Mouse (Mus musculus) left cerebral cortex, postnatal 36 days (tissue): ENCODE measurements around the gene Angptl2. TPM values are rescaled to one million over a fixed set of nuclear protein-coding genes. Genes with fewer than 3 reads are reported as not detected.

Source experiments
- DNase-seq, 2 experiments: peaks; one replicate each; pipeline ENCODE4 v3.0.0; 2021 to 2022; ENCODE audit warnings: low spot score in 2 of 2, mixed read lengths in 1 of 2
- intact Hi-C: fragments of 180-260 bp; cut with DNase I; formaldehyde crosslinking; loops from one replicate; pipeline ENCODE4 v1.15.1; 2025
- total RNA-seq, 2 experiments: library from RNA; stranded (reverse); gene quantifications; 2 replicates each; pipeline ENCODE4 v1.2.3; 2021

Gene Angptl2
- total RNA-seq, 2 experiments from 2014 or later: 1.5 to 2.2 TPM

DNA sequence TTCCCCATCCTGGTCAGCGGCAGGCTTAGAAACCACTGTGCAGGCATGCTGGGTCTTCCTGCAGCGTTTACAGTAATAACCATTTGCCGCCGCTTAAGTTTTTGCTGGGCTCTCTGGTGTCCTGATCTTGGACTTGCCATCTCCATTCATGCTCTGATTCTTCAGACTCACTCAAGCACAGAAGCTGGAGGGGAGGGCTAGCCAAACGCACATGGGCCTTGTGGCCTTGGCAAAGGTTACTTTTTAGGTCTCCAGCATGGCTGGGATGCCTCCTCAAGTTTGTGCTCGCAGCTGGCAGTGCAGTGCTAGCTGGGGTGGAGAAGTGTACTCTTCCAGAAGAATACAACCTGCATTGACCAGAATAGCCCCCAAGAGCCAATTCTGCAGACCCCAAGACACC is 6.6 kb downstream of the Angptl2 start:
- no peak for DNase-seq
- intact Hi-C loops: no loop called here

DNA sequence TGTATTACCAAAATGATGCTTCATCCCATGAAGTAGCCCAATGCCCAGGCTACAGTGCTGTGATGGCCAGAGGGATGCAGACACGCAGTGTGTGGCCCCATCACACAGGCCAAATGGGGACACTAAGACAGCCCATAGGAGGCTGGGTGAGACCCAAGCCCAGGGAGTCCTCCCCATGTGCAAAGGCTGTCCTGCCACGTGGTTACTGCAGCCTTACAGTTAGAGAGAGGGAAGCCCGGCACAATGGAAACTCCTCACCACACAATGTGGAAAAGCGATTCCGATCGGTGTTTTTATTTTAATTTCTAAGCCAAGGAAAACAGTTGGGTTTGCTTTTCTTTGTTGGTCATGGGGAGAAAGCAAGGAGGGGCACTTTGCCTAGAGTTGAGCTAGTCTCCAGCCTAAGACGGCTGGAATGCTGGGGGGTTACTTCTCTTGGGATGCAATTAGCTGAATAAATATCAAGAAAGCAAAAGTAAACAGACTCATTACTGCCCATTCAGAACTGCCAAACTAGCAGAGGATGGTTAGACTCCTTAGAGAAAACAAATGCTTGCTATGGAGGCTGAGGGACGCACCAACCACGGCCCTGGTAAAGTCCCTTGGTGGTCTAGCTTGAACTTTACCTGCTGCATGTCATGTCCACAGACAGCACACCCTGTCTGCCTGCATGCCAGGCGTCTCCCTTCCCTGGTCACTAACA is 7.9 kb downstream of the Angptl2 start:
- intact Hi-C loops: no loop called here
- no peak for DNase-seq

DNA sequence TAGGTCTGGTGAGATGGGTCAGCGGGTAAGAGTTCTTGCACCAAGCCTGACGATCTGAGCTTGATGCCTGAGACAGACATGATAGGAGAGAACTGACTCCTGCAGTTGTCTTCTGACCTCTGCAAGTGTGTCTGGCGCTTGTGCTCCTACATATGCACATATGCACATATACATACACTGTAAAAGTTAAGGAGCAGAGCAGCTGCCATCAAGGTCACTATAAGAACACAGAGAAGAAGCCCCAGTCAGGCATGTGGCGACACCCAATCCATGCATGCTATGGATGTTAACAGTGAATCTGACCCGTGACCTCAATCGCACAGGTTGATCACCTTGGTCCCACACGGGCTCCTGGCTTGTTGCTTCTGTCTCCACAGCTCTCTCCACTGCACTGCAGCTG is 10.1 kb downstream of the Angptl2 start:
- DNase-seq: no peak
- intact Hi-C loops: no loop called here

DNA sequence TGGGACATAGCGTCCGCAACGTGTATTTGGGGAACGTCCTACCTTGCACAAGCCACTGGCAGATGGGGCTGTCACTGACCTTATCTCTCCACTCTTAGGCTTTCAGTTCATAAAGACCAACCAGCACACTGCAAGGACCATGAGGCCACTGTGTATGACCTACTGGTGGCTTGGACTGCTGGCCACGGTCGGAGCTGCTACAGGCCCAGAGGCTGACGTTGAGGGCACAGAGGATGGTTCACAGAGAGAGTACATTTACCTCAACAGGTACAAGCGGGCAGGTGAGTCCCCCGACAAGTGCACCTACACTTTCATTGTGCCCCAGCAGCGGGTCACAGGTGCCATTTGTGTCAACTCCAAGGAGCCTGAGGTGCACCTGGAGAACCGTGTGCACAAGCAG is 12.2 kb downstream of the Angptl2 start:
- intact Hi-C loops: no loop called here

DNA sequence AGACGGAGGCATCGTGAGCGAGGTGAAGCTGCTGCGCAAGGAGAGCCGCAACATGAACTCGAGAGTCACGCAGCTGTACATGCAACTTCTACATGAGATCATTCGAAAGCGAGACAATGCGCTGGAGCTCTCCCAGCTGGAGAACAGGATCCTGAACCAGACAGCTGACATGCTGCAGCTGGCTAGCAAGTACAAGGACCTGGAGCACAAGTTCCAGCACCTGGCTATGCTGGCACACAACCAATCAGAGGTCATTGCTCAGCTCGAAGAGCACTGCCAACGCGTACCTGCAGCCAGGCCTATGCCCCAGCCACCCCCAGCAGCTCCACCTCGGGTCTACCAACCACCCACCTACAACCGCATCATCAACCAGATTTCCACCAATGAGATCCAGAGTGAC is 12.7 kb downstream of the Angptl2 start:
- intact Hi-C loops: no loop called here
- no peak for DNase-seq

More for the DNA sequence above, 12.2 kb downstream of the Angptl2 start:
- DNase-seq: no peak

DNA sequence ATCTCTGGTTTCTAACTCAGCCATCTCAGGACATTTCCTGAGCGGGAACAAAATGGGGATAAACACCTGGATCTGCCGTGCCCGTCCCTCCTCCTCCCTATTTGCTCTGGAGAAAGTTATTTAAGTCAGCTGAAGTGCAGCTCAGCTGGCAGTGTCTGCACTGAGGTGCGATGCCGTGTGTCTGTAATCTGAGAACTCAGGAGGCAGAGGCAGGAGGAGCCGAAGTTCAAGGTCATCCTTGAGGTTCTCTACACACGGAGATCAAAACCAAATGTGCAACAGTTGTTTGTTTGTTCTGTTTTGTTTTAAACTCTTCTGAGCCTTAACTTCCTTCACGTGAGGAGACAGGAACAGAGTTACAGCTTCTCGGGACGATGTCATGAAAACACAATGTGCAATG is 14.8 kb downstream of the Angptl2 start:
- no peak for DNase-seq
- intact Hi-C loops: no loop called here

DNA sequence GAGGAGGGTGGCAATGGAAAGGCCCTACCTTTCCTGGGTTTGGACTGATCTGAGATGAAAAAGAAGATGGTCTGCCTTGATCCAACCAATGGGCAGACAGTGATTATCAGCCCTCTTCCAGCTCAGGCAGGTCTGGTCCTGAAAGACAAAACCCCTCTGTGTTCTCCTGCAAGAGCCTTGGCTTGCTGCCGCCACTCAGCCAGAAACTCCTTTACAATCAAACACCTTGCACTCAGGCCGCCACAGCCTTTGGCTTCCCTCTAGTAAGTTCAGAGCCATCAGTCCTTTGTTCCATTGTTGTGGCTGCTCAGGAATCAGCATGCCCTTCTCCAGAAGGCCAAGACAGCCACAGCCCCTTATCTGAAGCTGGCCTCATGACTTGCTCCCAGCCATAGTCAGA is 15.9 kb downstream of the Angptl2 start:
- intact Hi-C loops: no loop called here
- DNase-seq: no peak

DNA sequence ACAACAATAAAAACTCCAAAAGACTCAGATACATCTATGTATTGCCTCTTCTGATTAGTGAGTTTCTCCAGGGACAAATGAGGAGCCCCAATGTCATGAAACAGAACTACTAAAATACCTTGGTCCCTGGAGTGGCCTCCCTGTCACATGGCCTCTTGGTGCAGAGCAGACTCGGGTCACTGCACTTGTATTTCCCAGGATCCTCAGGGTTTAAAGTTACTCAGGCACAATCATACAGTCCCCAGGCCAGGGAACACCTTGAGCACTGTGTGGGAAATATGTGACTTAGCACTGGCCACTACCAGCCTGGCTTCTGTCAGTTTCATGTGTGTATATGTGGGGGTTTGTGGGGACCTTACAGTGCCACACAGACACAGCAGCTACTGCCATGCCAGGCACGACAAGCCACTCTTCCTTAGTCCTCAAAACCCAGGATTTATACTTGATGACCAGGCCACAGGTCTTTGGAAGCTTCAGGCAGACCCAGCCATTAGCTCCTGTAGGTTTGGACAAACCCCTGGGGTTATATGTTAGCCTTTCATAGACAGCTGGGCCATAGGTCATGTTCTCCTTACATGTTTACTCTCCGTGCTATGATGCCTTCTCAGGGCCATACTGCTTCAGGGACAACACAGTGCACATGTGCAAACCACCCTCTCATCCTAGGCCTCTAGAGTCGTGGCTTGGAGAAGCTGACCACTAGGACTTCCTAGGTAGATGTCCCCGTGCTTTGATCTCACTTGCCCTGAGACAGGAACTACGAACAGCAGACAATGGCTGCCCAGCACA is 17.1 kb downstream of the Angptl2 start:
- no peak for DNase-seq
- intact Hi-C loops: no loop called here

DNA sequence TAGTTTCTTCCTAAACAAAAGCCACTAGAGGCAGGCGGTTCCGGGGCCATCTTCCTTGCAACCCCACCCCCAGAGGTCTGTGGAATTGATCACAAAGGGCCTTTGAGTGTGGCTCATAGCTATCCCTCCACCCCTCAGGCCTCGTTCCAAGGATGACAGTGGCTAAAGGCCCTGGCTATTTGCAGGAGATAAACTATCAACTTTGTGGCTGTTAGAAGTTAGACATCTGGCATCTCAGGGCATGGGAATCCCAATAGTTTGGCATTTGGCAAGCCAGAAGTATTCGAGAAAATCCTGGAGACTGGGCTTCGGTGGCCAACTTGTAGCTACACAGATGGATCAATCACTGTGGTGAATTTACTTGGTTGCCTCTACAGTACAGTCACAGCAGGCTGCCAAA is 18.0 kb downstream of the Angptl2 start:
- intact Hi-C loops: no loop called here
- no peak for DNase-seq

DNA sequence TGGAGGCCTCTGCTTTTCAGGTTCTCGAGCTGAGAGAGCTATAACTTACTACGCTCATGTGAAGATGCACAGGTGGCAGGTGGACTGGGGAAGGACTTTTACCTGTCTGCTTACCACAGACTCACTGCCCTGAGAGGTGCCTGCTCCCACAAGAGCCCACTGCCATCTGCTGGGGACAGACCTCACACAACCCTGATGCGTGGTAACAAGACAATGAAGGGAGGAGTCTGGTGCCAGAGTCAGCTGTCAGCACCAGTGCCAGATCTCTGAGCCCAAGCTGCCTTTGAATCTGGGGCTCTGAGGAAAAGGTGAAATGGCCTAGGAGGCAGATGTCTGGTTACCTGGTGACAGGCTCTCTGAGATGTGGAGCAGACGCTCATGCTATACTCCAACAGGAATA is 19.0 kb downstream of the Angptl2 start:
- intact Hi-C loops: no loop called here

DNA sequence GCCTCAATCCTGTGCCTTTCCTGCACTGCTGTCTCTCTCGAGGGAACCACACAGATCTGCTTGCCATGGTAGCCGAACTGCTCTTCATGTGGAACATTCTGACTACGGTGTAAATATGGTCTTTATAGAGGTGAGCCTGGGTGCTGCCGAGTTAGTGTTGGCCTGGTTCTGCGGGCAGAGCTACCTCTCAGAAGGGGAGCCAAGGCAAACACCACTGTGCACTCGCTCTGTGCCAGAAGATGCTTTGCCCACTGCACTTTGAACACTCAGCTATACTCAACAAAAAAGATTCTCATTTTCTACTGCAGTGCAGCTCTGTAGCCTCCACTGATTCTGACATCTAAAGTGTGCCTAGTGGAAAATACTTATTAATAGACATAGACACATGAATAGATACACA is 21.7 kb downstream of the Angptl2 start:
- DNase-seq: no peak
- intact Hi-C loops: no loop called here

More for the DNA sequence above, 19.0 kb downstream of the Angptl2 start:
- DNase-seq: no peak

DNA sequence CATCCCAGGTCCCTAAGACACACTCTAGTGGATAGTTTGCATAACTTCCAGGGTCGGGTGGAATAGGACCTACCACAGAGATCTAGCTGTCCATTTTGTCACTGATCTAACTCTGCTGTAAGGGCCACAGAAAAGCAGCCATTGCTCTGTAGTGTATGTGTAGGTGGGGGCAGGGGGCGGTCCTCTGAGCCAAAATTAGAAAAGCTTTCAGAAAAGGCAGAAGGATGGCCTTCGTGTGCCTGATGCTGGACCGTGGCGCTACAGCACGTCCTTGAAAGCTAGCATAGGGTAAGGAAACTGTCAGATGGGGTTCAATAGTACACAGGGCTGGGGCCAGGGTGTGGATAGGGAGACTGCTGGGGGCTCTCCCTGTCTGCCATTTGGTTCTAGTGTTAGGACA is 29.0 kb downstream of the Angptl2 start:
- intact Hi-C loops: no loop called here

DNA sequence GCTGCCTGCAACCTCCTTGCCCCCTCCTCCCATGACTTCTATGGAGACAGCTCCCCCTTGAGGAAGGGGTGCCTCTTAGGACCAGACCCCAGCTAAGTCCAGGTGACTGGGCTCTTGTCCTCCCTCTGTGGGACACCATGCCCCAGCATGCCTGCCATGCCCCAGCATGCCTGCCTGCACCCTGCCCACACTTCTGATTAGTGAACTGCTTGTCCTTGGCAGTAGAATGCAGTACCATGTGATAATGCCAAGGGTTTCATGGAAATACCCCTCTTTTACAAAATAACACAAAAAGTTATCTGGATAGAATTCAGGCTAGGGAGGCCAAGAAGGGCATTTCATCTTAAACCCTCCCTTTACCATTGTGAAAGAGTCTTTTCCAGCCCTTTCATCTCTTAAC is 29.5 kb downstream of the Angptl2 start:
- DNase-seq: no peak
- intact Hi-C loops: no loop called here

More for the DNA sequence above, 29.0 kb downstream of the Angptl2 start:
- no peak for DNase-seq

DNA sequence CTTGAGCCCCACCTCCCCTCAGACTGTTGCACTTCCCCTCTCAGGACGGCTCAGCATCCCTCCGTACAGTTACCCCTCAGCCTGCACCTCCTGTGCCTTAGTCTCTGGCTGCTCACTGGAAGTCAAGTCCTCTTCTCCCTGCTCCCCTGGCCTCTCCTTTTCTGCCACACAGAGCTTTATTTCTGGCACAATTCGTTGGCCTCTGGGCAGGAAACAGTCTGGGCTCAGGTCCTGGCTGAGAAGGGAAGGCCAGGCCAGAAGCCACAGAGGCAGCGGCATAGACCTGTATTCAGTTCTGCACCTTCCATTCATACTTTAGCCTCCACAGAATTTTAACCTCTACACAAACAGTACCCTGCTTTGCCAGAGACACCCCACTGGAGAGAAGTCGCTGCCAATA is 31.0 kb downstream of the Angptl2 start:
- intact Hi-C loops: no loop called here

DNA sequence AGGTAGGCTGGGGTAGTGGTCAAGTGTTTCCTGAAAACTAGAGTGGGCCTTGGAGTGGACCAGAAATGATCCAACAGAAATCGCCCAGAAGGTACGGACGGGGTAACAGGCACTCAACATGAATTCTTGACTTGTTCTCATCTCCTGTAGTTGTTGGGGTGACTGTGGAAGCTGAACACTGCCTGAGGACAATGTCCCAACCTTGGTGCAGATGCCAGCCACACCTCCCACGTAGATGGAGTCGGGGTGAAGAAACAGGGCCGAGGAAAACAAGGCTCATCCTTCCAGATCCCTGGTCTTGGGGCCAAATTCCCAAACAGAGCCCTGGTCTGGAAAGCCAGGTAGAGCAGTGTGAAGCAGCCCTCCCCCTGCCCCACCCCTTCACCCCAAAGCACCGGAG is 32.7 kb downstream of the Angptl2 start:
- intact Hi-C loops: no loop called here

More for the DNA sequence above, 31.0 kb downstream of the Angptl2 start:
- no peak for DNase-seq

DNA sequence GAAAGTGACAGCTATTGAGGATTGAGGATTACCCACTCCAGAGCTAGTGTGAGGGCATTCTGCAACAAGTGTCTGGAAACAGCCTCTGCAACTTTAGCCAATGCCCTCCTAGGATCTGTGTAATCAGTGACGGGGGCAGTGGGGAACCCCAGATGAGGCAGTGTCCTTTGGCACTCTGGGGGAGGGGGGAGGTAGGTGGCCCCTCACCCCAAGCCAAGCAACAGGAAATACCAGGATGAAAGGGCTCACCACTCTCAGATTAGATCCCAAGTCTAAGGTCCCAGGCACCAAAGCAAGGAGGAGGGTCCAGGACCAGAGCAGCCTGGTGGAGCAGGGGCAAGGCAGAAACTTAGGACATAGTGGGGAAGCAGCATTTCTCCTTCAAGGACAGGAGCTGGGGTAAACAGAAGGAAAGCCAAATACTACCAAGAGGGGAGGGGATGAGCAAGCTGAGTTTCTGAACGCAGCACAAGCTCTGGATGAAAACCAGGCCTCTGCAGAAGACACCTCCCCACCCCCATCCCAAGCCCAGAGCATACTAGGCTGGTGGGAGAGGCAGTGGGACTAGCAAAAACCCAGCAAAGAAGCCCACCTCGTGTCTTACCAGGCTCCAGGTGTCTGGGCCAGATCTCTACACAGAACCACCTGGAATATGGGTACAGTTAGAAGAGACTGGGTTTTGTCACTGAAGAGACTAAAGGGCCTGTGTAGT is 34.2 kb downstream of the Angptl2 start:
- DNase-seq: no peak
- intact Hi-C loops: no loop called here

More for the DNA sequence above, 32.7 kb downstream of the Angptl2 start:
- DNase-seq: no peak

DNA sequence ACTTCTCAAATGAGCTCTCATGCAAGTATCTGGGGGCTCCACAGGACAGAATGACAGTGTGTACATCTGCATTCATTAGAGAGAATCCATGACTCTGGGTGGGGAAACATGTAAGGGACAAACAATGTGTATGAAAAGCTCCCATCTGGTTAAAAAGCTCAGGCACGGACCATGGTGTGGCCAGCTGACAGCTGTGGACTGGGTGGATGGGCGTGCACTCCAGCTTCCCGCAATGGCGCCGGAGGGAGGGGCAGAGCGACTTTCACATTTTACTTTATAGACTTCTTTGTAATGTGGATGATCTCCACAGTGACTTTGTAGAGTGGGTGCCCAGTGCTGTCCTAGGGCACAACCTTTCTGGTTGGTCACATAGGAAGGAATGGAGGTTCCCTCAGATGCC is 36.9 kb downstream of the Angptl2 start:
- DNase-seq: no peak
- intact Hi-C loops: no loop called here

DNA sequence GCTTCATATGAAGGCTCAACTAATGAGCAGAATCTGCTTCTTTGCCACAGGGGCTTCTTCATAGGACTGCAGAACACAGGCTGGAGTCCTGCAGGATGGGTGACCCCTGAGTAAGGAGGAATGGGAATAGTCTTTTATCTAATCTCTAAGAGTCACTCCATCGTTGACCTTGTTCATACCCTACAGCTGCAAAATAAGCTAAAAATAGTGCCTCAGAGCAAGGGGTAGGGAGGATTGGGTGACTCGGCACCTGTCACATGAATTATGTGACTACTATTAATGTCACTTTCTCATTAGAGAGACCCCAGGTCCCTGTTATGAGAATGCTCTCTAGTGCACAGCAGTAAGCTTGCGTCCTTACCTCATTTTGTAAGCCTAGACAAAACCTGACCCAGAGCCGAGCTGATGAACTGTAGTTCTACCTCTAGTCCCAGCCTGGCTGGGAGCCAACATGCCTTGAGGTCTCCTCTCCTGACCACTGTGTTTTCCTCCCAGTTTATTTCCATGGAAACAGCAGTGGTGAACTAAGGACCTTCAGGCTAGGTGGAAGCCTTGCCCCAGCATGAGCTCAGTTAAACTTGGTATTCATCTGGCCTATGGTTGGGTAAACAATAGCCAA is 37.8 kb downstream of the Angptl2 start:
- intact Hi-C loops: no loop called here
- no peak for DNase-seq

DNA sequence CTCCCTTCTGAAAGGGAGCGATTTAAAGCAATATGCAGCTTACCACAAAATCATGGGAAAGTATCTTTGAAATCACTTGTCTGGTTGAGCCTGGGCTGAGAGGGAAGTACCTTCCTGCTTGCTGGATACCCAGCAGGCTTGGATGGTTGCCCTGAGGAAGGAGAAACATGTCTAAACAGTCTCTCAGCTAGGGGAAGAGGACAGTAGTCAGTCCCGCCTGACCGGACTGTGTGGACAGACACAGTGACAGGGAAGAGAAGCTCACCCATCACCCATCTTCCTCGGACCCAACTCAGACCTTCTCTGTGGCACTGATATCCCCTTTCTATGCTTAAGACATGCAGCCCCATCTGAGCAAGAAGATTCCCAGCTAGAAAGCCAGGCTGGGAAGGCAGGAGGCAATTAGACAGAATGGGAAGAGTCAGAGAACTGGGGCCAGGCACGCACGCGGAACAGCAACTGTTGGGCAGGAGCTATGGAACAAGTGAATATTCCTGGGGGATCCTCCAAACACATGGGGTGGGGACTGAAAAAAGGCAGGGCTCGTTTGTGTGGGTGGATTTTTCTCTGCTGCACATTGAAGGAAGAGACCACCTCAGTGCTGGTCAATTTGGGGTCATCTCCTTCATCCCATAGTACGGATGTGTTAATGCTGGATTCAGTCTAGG is 38.6 kb downstream of the Angptl2 start:
- intact Hi-C loops: no loop called here
- no peak for DNase-seq
